Mouse (Mus musculus) G1E (cell line): ENCODE measurements around the gene Gucy2c. TPM values are rescaled to one million over a fixed set of nuclear protein-coding genes. Genes with fewer than 3 reads are reported as not detected.

Experiments
- ATAC-seq: 2 replicates; pipeline ENCODE4 v1.8.0; 2016; ENCODE audit warnings: mild to moderate bottlenecking; ENCODE audit not compliant: insufficient number of reproducible peaks, poor library complexity, low FRiP score, severe bottlenecking; ENCODE audit errors: extremely low read depth
- DNase-seq: peaks from one replicate; pipeline ENCODE4 v3.0.0; 2012; ENCODE audit warnings: low spot score
- H3K27me3 ChIP-seq: 2 replicates; pipeline ENCODE4 v1.6.1; 2012; ENCODE audit warnings: mild to moderate bottlenecking, low read length, inconsistent platforms; ENCODE audit not compliant: insufficient read depth
- H3K36me3 ChIP-seq: replicated peaks from 2 replicates; pipeline ENCODE3; 2012; ENCODE audit warnings: mild to moderate bottlenecking, inconsistent platforms
- H3K4me1 ChIP-seq: 2 replicates; pipeline ENCODE4 v1.6.1; 2012; ENCODE audit warnings: low read depth, low read length, inconsistent platforms, mixed read lengths; ENCODE audit not compliant: insufficient read depth
- H3K4me3 ChIP-seq: 2 replicates; pipeline ENCODE4 v1.5.1; 2012; ENCODE audit warnings: low read depth, mild to moderate bottlenecking, inconsistent platforms, low read length, moderate library complexity, mixed read lengths
- H3K9me3 ChIP-seq: replicated peaks from 2 replicates; pipeline ENCODE4 v1.6.1; 2012; ENCODE audit warnings: inconsistent platforms
- CTCF ChIP-seq: IDR thresholded peaks from 2 replicates; pipeline ENCODE4 v1.5.1; 2012; ENCODE audit warnings: low read depth, low read length, inconsistent platforms, mixed read lengths
- GATA1 ChIP-seq: IDR thresholded peaks from 2 replicates; pipeline ENCODE4 v1.6.1; 2012; ENCODE audit warnings: borderline replicate concordance, low read length, inconsistent platforms, mixed read lengths
- GATA2 ChIP-seq: IDR thresholded peaks from 2 replicates; pipeline ENCODE4 v1.6.1; 2012; ENCODE audit warnings: low read depth, low read length, inconsistent platforms, borderline replicate concordance
- POLR2AphosphoS5 ChIP-seq: IDR thresholded peaks from 2 replicates; pipeline ENCODE4 v1.6.1; 2012; ENCODE audit warnings: low read depth, low read length, inconsistent platforms; ENCODE audit not compliant: insufficient replicate concordance
- TAL1 ChIP-seq: conservative IDR thresholded peaks from 2 replicates; pipeline ENCODE4 v1.6.1; 2012; ENCODE audit warnings: low read depth, low read length, inconsistent platforms, mixed read lengths
- polyA plus RNA-seq: library from polyadenylated mRNA; stranded (reverse); fragments of >175 nt; gene quantifications from 2 replicates; pipeline ENCODE4 v1.2.3, GENCODE M21; 2012
- total RNA-seq, 2 experiments: library from RNA; stranded (forward) in 1 of 2; stranded (reverse) in 1 of 2; fragments of 200-1000 nt in 1 of 2; fragments of >200 nt in 1 of 2; fragmentation: Nextera tagmentation in 1 of 2; gene quantifications; 2 replicates each; pipeline ENCODE4 v1.2.3; 2014 to 2017

Gucy2c gene
- total and polyA plus RNA-seq, 3 experiments = not detected

GRCm38 (mm10) chr6:136789391-136789971, 7.9 kb upstream of the Gucy2c start:
- no peaks in the 10 kb centered on the region for H3K4me1 ChIP-seq
- no peak overlapping the region for H3K4me3 ChIP-seq
- H3K9me3 ChIP-seq = no peaks in the 10 kb centered on the region
- no peaks in the 10 kb centered on the region for H3K36me3 ChIP-seq
- no peak for TF ChIP-seq CTCF
- TF ChIP-seq GATA2 = no peak
- TF ChIP-seq POLR2AphosphoS5 = no peak
- TF ChIP-seq GATA1 = no peak
- no peak for TF ChIP-seq TAL1
- ATAC-seq (no peak), DNase-seq (no peak)
- H3K27me3 ChIP-seq = no peaks in the 10 kb centered on the region; the same call in 1 of the 2 replicates

- H3K4me1 ChIP-seq = no peaks in the 10 kb centered on the region
- TF ChIP-seq GATA1 (no peak), TAL1 (no peak), GATA2 (no peak), POLR2AphosphoS5 (no peak), CTCF (no peak)
- H3K4me3 ChIP-seq = no peak overlapping the region
- no peak for DNase-seq
- no peaks in the 10 kb centered on the region for H3K9me3 ChIP-seq
- no peaks in the 10 kb centered on the region for H3K36me3 ChIP-seq
- no peaks in the 10 kb centered on the region for H3K27me3 ChIP-seq
- no peak for ATAC-seq
Measured at GRCm38 (mm10) chr6:136782761-136783160, 1.2 kb upstream of the Gucy2c start.

- DNase-seq (no peak), ATAC-seq (no peak)
- no peaks in the 10 kb centered on the region for H3K36me3 ChIP-seq
- no peaks in the 10 kb centered on the region for H3K27me3 ChIP-seq
- H3K4me3 ChIP-seq = no peak overlapping the region
- TF ChIP-seq POLR2AphosphoS5 (no peak), GATA1 (no peak), TAL1 (no peak), GATA2 (no peak), CTCF (no peak)
- H3K4me1 ChIP-seq = no peaks in the 10 kb centered on the region
- no peaks in the 10 kb centered on the region for H3K9me3 ChIP-seq
Measured at GRCm38 (mm10) chr6:136782146-136782545, 581 bp upstream of the Gucy2c start.

- TF ChIP-seq POLR2AphosphoS5 (no peak), TAL1 (no peak), GATA1 (no peak), CTCF (no peak), GATA2 (no peak)
- H3K4me3 ChIP-seq = no peak overlapping the region
- H3K27me3 ChIP-seq = no peaks in the 10 kb centered on the region
- DNase-seq (no peak), ATAC-seq (no peak)
- H3K36me3 ChIP-seq = no peaks in the 10 kb centered on the region
- H3K9me3 ChIP-seq = no peaks in the 10 kb centered on the region
- H3K4me1 ChIP-seq = no peaks in the 10 kb centered on the region
Measured at GRCm38 (mm10) chr6:136776392-136776791, 5.2 kb downstream of the Gucy2c start.

GRCm38 (mm10) chr6:136769859-136770258, 11.7 kb downstream of the Gucy2c start:
- Histone ChIP-seq H3K27me3 (no peaks in the 10 kb centered on the region), H3K9me3 (no peaks in the 10 kb centered on the region), H3K4me3 (no peak overlapping the region), H3K36me3 (no peaks in the 10 kb centered on the region), H3K4me1 (no peaks in the 10 kb centered on the region)
- no peak for ATAC-seq
- DNase-seq = no peak
- no peak for TF ChIP-seq GATA2
- no peak for TF ChIP-seq CTCF
- no peak for TF ChIP-seq GATA1
- no peak for TF ChIP-seq TAL1
- TF ChIP-seq POLR2AphosphoS5 = no peak

- TF ChIP-seq GATA2 (no peak), TAL1 (no peak), GATA1 (no peak), CTCF (no peak), POLR2AphosphoS5 (no peak)
- DNase-seq (no peak), ATAC-seq (no peak)
- H3K27me3 ChIP-seq = no peaks in the 10 kb centered on the region
- no peaks in the 10 kb centered on the region for H3K9me3 ChIP-seq
- no peak overlapping the region for H3K4me3 ChIP-seq
- H3K4me1 ChIP-seq = no peaks in the 10 kb centered on the region
- H3K36me3 ChIP-seq = no peaks in the 10 kb centered on the region
Measured at GRCm38 (mm10) chr6:136769143-136769542, 12.4 kb downstream of the Gucy2c start.

GRCm38 (mm10) chr6:136763912-136764311, 17.7 kb downstream of the Gucy2c start:
- H3K9me3 ChIP-seq = no peaks in the 10 kb centered on the region
- no peaks in the 10 kb centered on the region for H3K27me3 ChIP-seq
- ATAC-seq = no peak
- H3K4me3 ChIP-seq = no peak overlapping the region
- DNase-seq = no peak
- no peaks in the 10 kb centered on the region for H3K36me3 ChIP-seq
- no peaks in the 10 kb centered on the region for H3K4me1 ChIP-seq
- TF ChIP-seq POLR2AphosphoS5 (no peak), GATA1 (no peak), CTCF (no peak), GATA2 (no peak), TAL1 (no peak)
